Mouse (Mus musculus): ENCODE data around the gene Ccnh. TPM values are rescaled to one million over a fixed set of nuclear protein-coding genes. Genes with fewer than 3 reads are reported as not detected.
"Not testable (repeated sequence)": the region's sequence is repeated elsewhere in the genome, so short reads cannot be mapped to it uniquely, and the experiment has no call there.

Ccnh gene
- polyA plus RNA-seq (2015; fragmentation: Nextera tagmentation; extraction: Ambion mirVana): 74.3 and 81.2 TPM in 2 replicates

GRCm38 (mm10) chr13:85188903-85189643 lies at the start of gene Ccnh:
Ccnh (plus strand) TSS chr13:85189408.
- peak within 1 kb of the TSS; percentile 80 for H3K27ac ChIP-seq
- peak within 1 kb of the TSS; percentile 74 for H3K4me2 ChIP-seq
- H3K9me3 ChIP-seq: no peaks in the 10 kb centered on the region
- peak; percentile 96 for ATAC-seq (ENCODE audit: insufficient number of reproducible peaks, low FRiP score, low TSS enrichment, low read depth)
- no peaks in the 10 kb centered on the region for H3K27me3 ChIP-seq
- WGBS: 2% methylated on average over 44 of the region's 44 CpGs
- peaks cover 16% of the 10 kb centered on the region for H3K36me3 ChIP-seq
- peak within 1 kb of the TSS; percentile 93 for H3K4me3 ChIP-seq
- peak within 1 kb of the TSS; percentile 82 for H3K9ac ChIP-seq
- peaks cover 9% of the 10 kb centered on the region; the same call in 1 of the 2 replicates for H3K4me1 ChIP-seq

GRCm38 (mm10) chr13:85143361-85143760 lies 45.8 kb upstream of the Ccnh start:
- not testable (repeated sequence) for H3K27me3 ChIP-seq; H3K36me3 ChIP-seq; H3K4me2 ChIP-seq; H3K4me1 ChIP-seq; H3K27ac ChIP-seq; ATAC-seq (ENCODE audit: insufficient number of reproducible peaks, low FRiP score, low TSS enrichment, low read depth); H3K9me3 ChIP-seq; H3K4me3 ChIP-seq; H3K9ac ChIP-seq
- 93% methylated on average over 16 of the region's 16 CpGs for WGBS

- Histone ChIP-seq H3K9me3 (no peaks in the 10 kb centered on the region), H3K4me3 (no peak overlapping the region), H3K4me1 (no peaks in the 10 kb centered on the region), H3K27ac (no peak overlapping the region), H3K9ac (no peak overlapping the region), H3K4me2 (no peak overlapping the region), H3K27me3 (no peaks in the 10 kb centered on the region), H3K36me3 (no peaks in the 10 kb centered on the region)
- no peak for ATAC-seq (ENCODE audit: insufficient number of reproducible peaks, low FRiP score, low TSS enrichment, low read depth)
Measured at GRCm38 (mm10) chr13:85146471-85146870, 42.7 kb upstream of the Ccnh start.

GRCm38 (mm10) chr13:85154746-85155145 lies 34.5 kb upstream of the Ccnh start:
- WGBS: 83% methylated on average over 6 of the region's 6 CpGs
- H3K27me3 ChIP-seq: no peaks in the 10 kb centered on the region
- no peak overlapping the region for H3K27ac ChIP-seq

GRCm38 (mm10) chr13:85159971-85160370 lies 29.2 kb upstream of the Ccnh start:
- Histone ChIP-seq H3K4me2 (no peak overlapping the region), H3K9ac (no peak overlapping the region), H3K36me3 (no peaks in the 10 kb centered on the region), H3K27ac (no peak overlapping the region), H3K27me3 (no peaks in the 10 kb centered on the region), H3K4me1 (no peaks in the 10 kb centered on the region), H3K4me3 (no peak overlapping the region), H3K9me3 (no peaks in the 10 kb centered on the region)
- 72% methylated on average over 2 of the region's 2 CpGs for WGBS
- ATAC-seq (ENCODE audit: insufficient number of reproducible peaks, low FRiP score, low TSS enrichment, low read depth): no peak

More at GRCm38 (mm10) chr13:85154746-85155145, 34.5 kb upstream of the Ccnh start:
- ATAC-seq (ENCODE audit: insufficient number of reproducible peaks, low FRiP score, low TSS enrichment, low read depth): no peak
- H3K4me1 ChIP-seq: no peaks in the 10 kb centered on the region
- no peak overlapping the region for H3K4me3 ChIP-seq
- no peaks in the 10 kb centered on the region for H3K36me3 ChIP-seq
- no peaks in the 10 kb centered on the region for H3K9me3 ChIP-seq
- H3K9ac ChIP-seq: no peak overlapping the region
- no peak overlapping the region for H3K4me2 ChIP-seq

- Histone ChIP-seq H3K4me3 (no peak overlapping the region), H3K27me3 (no peaks in the 10 kb centered on the region), H3K36me3 (no peaks in the 10 kb centered on the region), H3K27ac (no peak overlapping the region), H3K9me3 (no peaks in the 10 kb centered on the region), H3K9ac (no peak overlapping the region), H3K4me2 (no peak overlapping the region), H3K4me1 (no peaks in the 10 kb centered on the region)
- WGBS: 32% methylated on average over 4 of the region's 4 CpGs
- ATAC-seq (ENCODE audit: insufficient number of reproducible peaks, low FRiP score, low TSS enrichment, low read depth): no peak
Measured at GRCm38 (mm10) chr13:85164512-85165124, 24.6 kb upstream of the Ccnh start.

GRCm38 (mm10) chr13:85189644-85190121 lies 475 bp downstream of the Ccnh start:
- H3K9ac ChIP-seq: peak overlapping the region; percentile 82

GRCm38 (mm10) chr13:85191253-85191652 lies 2.0 kb downstream of the Ccnh start:
- H3K27ac ChIP-seq: no peak overlapping the region
- WGBS: 99% methylated on average over 2 of the region's 2 CpGs
- H3K4me2 ChIP-seq: no peak overlapping the region
- no peaks in the 10 kb centered on the region for H3K9me3 ChIP-seq
- ATAC-seq (ENCODE audit: insufficient number of reproducible peaks, low FRiP score, low TSS enrichment, low read depth): no peak
- H3K27me3 ChIP-seq: no peaks in the 10 kb centered on the region
- no peak overlapping the region for H3K9ac ChIP-seq
- peaks cover 9% of the 10 kb centered on the region; the same call in 1 of the 2 replicates for H3K4me1 ChIP-seq
- no peak overlapping the region for H3K4me3 ChIP-seq
- peaks cover 16% of the 10 kb centered on the region for H3K36me3 ChIP-seq

More at GRCm38 (mm10) chr13:85189644-85190121, 475 bp downstream of the Ccnh start:
- ATAC-seq (ENCODE audit: insufficient number of reproducible peaks, low FRiP score, low TSS enrichment, low read depth): peak; percentile 66
- Histone ChIP-seq H3K27me3 (no peaks in the 10 kb centered on the region), H3K36me3 (peaks cover 16% of the 10 kb centered on the region), H3K4me1 (peaks cover 9% of the 10 kb centered on the region; the same call in 1 of the 2 replicates), H3K9me3 (no peaks in the 10 kb centered on the region), H3K4me3 (peak overlapping the region; percentile 93), H3K27ac (peak overlapping the region; percentile 80), H3K4me2 (peak overlapping the region; percentile 74)
- 1% methylated on average over 17 of the region's 17 CpGs for WGBS

GRCm38 (mm10) chr13:85207493-85207892 lies 18.3 kb downstream of the Ccnh start:
- Histone ChIP-seq H3K9ac (no peak overlapping the region), H3K27me3 (no peaks in the 10 kb centered on the region), H3K9me3 (no peaks in the 10 kb centered on the region), H3K4me3 (no peak overlapping the region), H3K27ac (no peak overlapping the region), H3K36me3 (peaks cover 23% of the 10 kb centered on the region), H3K4me1 (no peaks in the 10 kb centered on the region), H3K4me2 (no peak overlapping the region)
- no peak for ATAC-seq (ENCODE audit: insufficient number of reproducible peaks, low FRiP score, low TSS enrichment, low read depth)
- 63% methylated on average over 2 of the region's 2 CpGs for WGBS

GRCm38 (mm10) chr13:85208656-85209055 lies 19.4 kb downstream of the Ccnh start:
- H3K4me3 ChIP-seq: no peak overlapping the region
- no peak overlapping the region for H3K4me2 ChIP-seq
- no peak overlapping the region for H3K9ac ChIP-seq
- H3K9me3 ChIP-seq: no peaks in the 10 kb centered on the region
- no peaks in the 10 kb centered on the region for H3K27me3 ChIP-seq
- no peaks in the 10 kb centered on the region for H3K4me1 ChIP-seq
- 85% methylated on average over 6 of the region's 6 CpGs for WGBS
- peaks cover 19% of the 10 kb centered on the region for H3K36me3 ChIP-seq
- no peak for ATAC-seq (ENCODE audit: insufficient number of reproducible peaks, low FRiP score, low TSS enrichment, low read depth)
- H3K27ac ChIP-seq: no peak overlapping the region

- H3K4me2 ChIP-seq: no peak overlapping the region
- no peak overlapping the region for H3K9ac ChIP-seq
- H3K36me3 ChIP-seq: peaks cover 14% of the 10 kb centered on the region
- WGBS: 85% methylated on average over 1 of the region's 1 CpGs
- no peaks in the 10 kb centered on the region for H3K27me3 ChIP-seq
- H3K27ac ChIP-seq: no peak overlapping the region
- no peak for ATAC-seq (ENCODE audit: insufficient number of reproducible peaks, low FRiP score, low TSS enrichment, low read depth)
- no peaks in the 10 kb centered on the region for H3K4me1 ChIP-seq
- H3K4me3 ChIP-seq: no peak overlapping the region
- no peaks in the 10 kb centered on the region for H3K9me3 ChIP-seq
Measured at GRCm38 (mm10) chr13:85210353-85210752, 21.1 kb downstream of the Ccnh start.

GRCm38 (mm10) chr13:85218656-85219055 lies 29.4 kb downstream of the Ccnh start:
- peaks cover 20% of the 10 kb centered on the region for H3K36me3 ChIP-seq
- no peak for ATAC-seq (ENCODE audit: insufficient number of reproducible peaks, low FRiP score, low TSS enrichment, low read depth)

More at GRCm38 (mm10) chr13:85218656-85219055, 29.4 kb downstream of the Ccnh start:
- H3K27ac ChIP-seq: no peak overlapping the region
- 80% methylated on average over 4 of the region's 4 CpGs for WGBS
- H3K9ac ChIP-seq: no peak overlapping the region
- H3K27me3 ChIP-seq: no peaks in the 10 kb centered on the region
- no peaks in the 10 kb centered on the region for H3K9me3 ChIP-seq
- no peak overlapping the region for H3K4me3 ChIP-seq
- H3K4me1 ChIP-seq: no peaks in the 10 kb centered on the region
- no peak overlapping the region for H3K4me2 ChIP-seq
